Mouse (Mus musculus): ENCODE measurements at regions not wholly inside any gene's neighbourhood (a gene's known extent, or its start where the extent isn't known, plus 50 kb on each side); places are given as distances from the start of the nearest gene placed in this dataset.
"Not testable (repeated sequence)": the region's sequence is repeated elsewhere in the genome, so short reads cannot be mapped to it uniquely, and the experiment has no call there.

GRCm38 (mm10) chr14:52791828-52792227, 296.3 kb upstream of the Olfr1507 start:
- ATAC-seq, result not testable (repeated sequence)

- ATAC-seq, result not testable (repeated sequence)
Observed at GRCm38 (mm10) chr14:52782832-52783231, 287.3 kb upstream of the Olfr1507 start.

- ATAC-seq, result not testable (repeated sequence)
Observed at GRCm38 (mm10) chr14:52775816-52776215, 280.3 kb upstream of the Olfr1507 start.

- ATAC-seq, result not testable (repeated sequence)
Observed at GRCm38 (mm10) chr14:52769450-52769849, 273.9 kb upstream of the Olfr1507 start.

GRCm38 (mm10) chr14:52752159-52752558, 256.6 kb upstream of the Olfr1507 start:
- not testable (repeated sequence) for ATAC-seq

GRCm38 (mm10) chr14:52726680-52727079, 231.1 kb upstream of the Olfr1507 start:
- ATAC-seq, result not testable (repeated sequence)

GRCm38 (mm10) chr14:52724988-52725387, 229.4 kb upstream of the Olfr1507 start:
- not testable (repeated sequence) for ATAC-seq

- no peak for ATAC-seq
Observed at GRCm38 (mm10) chr14:52720640-52721039, 225.1 kb upstream of the Olfr1507 start.

GRCm38 (mm10) chr14:52700851-52701250, 205.3 kb upstream of the Olfr1507 start:
- not testable (repeated sequence) for ATAC-seq

- not testable (repeated sequence) for ATAC-seq
Observed at GRCm38 (mm10) chr14:52683636-52684035, 188.1 kb upstream of the Olfr1507 start.

GRCm38 (mm10) chr14:52654355-52654754, 158.8 kb upstream of the Olfr1507 start:
- no peak for ATAC-seq

- no peak for ATAC-seq
Observed at GRCm38 (mm10) chr14:52638179-52638578, 142.6 kb upstream of the Olfr1507 start.

- peak; percentile 23 for ATAC-seq
Observed at GRCm38 (mm10) chr14:52622184-52622583, 126.6 kb upstream of the Olfr1507 start.

GRCm38 (mm10) chr14:52580319-52580718, 84.8 kb upstream of the Olfr1507 start:
- ATAC-seq, result no peak

- peak; percentile 92 for ATAC-seq
Observed at GRCm38 (mm10) chr14:52566920-52567319, 71.4 kb upstream of the Olfr1507 start.

GRCm38 (mm10) chr14:52565606-52566005, 70.1 kb upstream of the Olfr1507 start:
- no peak for ATAC-seq

GRCm38 (mm10) chr14:52556340-52556739, 60.8 kb upstream of the Olfr1507 start:
- ATAC-seq, result not testable (repeated sequence)

- ATAC-seq, result no peak
Observed at GRCm38 (mm10) chr14:52553399-52553798, 57.9 kb upstream of the Olfr1507 start.

- no peak for ATAC-seq
Observed at GRCm38 (mm10) chr14:52547933-52548332, 52.4 kb upstream of the Olfr1507 start.
